Mouse (Mus musculus): ENCODE measurements around the gene Fbxl3. TPM values are rescaled to one million over a fixed set of nuclear protein-coding genes. Genes with fewer than 3 reads are reported as not detected.
A peak's percentile ranks its signal among the peaks of the same experiment; 100 is the strongest.

Fbxl3 gene
- total and polyA plus RNA-seq, 3 experiments = 14.6 to 28.4 TPM; not detected in 1

DNA sequence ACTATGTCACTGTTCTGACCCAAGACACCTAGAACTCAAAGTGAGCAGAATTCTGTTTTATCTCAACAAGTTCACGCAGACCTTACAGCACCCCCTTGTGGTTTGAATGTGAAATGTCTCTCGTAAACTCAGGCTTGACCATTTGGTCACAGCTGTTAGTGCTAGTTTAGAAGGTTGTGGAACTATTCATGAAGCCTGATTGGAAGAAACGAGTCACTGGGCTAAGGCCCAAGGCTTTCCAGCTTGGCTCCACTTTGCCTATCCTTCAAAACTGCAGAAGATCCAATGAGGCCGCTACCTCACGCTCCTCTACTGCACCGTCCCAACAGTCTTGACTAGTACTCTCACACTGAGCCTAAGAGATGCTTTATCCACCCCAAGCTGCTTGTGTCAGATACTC lies 10.7 kb downstream of the Fbxl3 start:
- Histone ChIP-seq H3K4me3 (ENCODE audit: control insufficient read depth in 1 of 2, insufficient read depth in 1 of 2, low read depth in 2 of 2, low read length in 2 of 2) (no peak overlapping the region), H3K27me3 (ENCODE audit: control insufficient read depth in 1 of 2, insufficient read depth in 2 of 2, low read length in 2 of 2) (no peaks in the 10 kb centered on the region), H3K36me3 (ENCODE audit: control insufficient read depth in 1 of 2, insufficient read depth in 2 of 2, low read length in 2 of 2) (peaks cover 17 to 31% of the 10 kb centered on the region in 2 experiments), H3K9ac (ENCODE audit: control insufficient read depth, low read depth, low read length, poor library complexity, severe bottlenecking) (no peak overlapping the region), H3K79me2 (ENCODE audit: control insufficient read depth, insufficient read depth, low read length, poor library complexity) (peaks cover 7% of the 10 kb centered on the region; the same call in 1 of the 2 replicates), H3K4me1 (ENCODE audit: control insufficient read depth in 1 of 2, insufficient read depth in 2 of 2, low read length in 2 of 2) (peaks cover 16 to 17% of the 10 kb centered on the region in 2 experiments), H3K27ac (ENCODE audit: control insufficient read depth, low read depth, low read length) (no peak overlapping the region), H3K9me3 (replicated peaks; ENCODE audit: insufficient read depth, low read length) (no peaks in the 10 kb centered on the region)
- DNase-seq (ENCODE audit: low read depth, low spot score) = peak; percentile 61
- no peak for TF ChIP-seq POLR2AphosphoS2 (IDR thresholded peaks at IDR 0.05; ENCODE audit: low read length)
- peak; percentile 66 for TF ChIP-seq SMC3 (IDR thresholded peaks at IDR 0.05; ENCODE audit: low read depth, low read length)
- TF ChIP-seq RAD21 (IDR thresholded peaks at IDR 0.05; ENCODE audit: low read depth, low read length) = peak; percentile 26
- no peak for TF ChIP-seq ELF1 (IDR thresholded peaks at IDR 0.05; ENCODE audit: low read depth, low read length)
- no peak for TF ChIP-seq UBTF (IDR thresholded peaks at IDR 0.05; ENCODE audit: borderline replicate concordance, insufficient read depth, low read depth, low read length)
- no peak for TF ChIP-seq KAT2A (conservative IDR thresholded peaks at IDR 0.05; ENCODE audit: low read depth, low read length)
- peak; percentile 50 to 74 (median 66) for TF ChIP-seq CTCF (IDR thresholded peaks at IDR 0.05 in 2 of 3, conservative IDR thresholded peaks at IDR 0.05 in 1 of 3; ENCODE audit: control insufficient read depth in 1 of 3, insufficient read depth in 1 of 3, low read depth in 2 of 3, low read length in 3 of 3, poor library complexity in 1 of 3, severe bottlenecking in 1 of 3)
- no peak for TF ChIP-seq TCF12 (IDR thresholded peaks at IDR 0.05; ENCODE audit: low read depth, low read length)
- no peak for TF ChIP-seq USF1 (IDR thresholded peaks at IDR 0.05; ENCODE audit: low read depth, low read length)
- no peak for TF ChIP-seq ZC3H11A (IDR thresholded peaks at IDR 0.05; ENCODE audit: low read depth, low read length)

DNA sequence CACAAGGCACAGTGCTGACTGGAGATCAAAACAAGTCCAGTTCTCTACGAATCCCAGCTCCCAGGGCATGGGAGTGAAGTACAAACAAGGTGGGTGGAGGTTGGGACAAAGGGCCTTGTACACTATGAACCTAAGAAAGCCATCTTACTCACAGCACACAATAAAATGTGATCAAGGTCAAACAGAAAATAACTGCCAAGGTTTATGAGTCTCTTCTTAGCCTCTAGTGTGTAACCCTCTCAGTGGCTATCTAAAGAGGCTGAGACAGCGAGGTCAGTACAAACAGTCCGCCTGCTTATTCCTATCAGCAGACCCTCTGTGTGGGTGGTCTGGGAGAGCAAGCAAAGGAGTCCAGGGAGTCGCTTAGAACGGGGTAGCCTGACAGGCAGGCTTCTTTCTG lies 11.5 kb downstream of the Fbxl3 start:
- no peak for DNase-seq (ENCODE audit: low read depth, low spot score)
- Histone ChIP-seq H3K27me3 (ENCODE audit: control insufficient read depth in 1 of 2, insufficient read depth in 2 of 2, low read length in 2 of 2) (no peaks in the 10 kb centered on the region), H3K27ac (ENCODE audit: control insufficient read depth, low read depth, low read length) (no peak overlapping the region), H3K4me3 (ENCODE audit: control insufficient read depth in 1 of 2, insufficient read depth in 1 of 2, low read depth in 2 of 2, low read length in 2 of 2) (no peak overlapping the region), H3K9me3 (replicated peaks; ENCODE audit: insufficient read depth, low read length) (no peaks in the 10 kb centered on the region), H3K79me2 (ENCODE audit: control insufficient read depth, insufficient read depth, low read length, poor library complexity) (peaks cover 3% of the 10 kb centered on the region; the same call in 1 of the 2 replicates), H3K36me3 (ENCODE audit: control insufficient read depth in 1 of 2, insufficient read depth in 2 of 2, low read length in 2 of 2) (peaks cover 18 to 27% of the 10 kb centered on the region in 2 experiments), H3K9ac (ENCODE audit: control insufficient read depth, low read depth, low read length, poor library complexity, severe bottlenecking) (no peak overlapping the region), H3K4me1 (ENCODE audit: control insufficient read depth in 1 of 2, insufficient read depth in 2 of 2, low read length in 2 of 2) (peaks cover 11 to 17% of the 10 kb centered on the region in 2 experiments)
- TF ChIP-seq POLR2AphosphoS5 (IDR thresholded peaks at IDR 0.05; ENCODE audit: borderline replicate concordance, low read depth, low read length) = no peak
- no peak for TF ChIP-seq CTCF (IDR thresholded peaks at IDR 0.05 in 2 of 3, conservative IDR thresholded peaks at IDR 0.05 in 1 of 3; ENCODE audit: control insufficient read depth in 1 of 3, insufficient read depth in 1 of 3, low read depth in 2 of 3, low read length in 3 of 3, poor library complexity in 1 of 3, severe bottlenecking in 1 of 3)
- no peak for TF ChIP-seq HCFC1 (IDR thresholded peaks at IDR 0.05; ENCODE audit: low read depth, low read length)
- TF ChIP-seq ZMIZ1 (IDR thresholded peaks at IDR 0.05; ENCODE audit: low read depth, low read length) = no peak
- TF ChIP-seq USF1 (IDR thresholded peaks at IDR 0.05; ENCODE audit: low read depth, low read length) = no peak
- no peak for TF ChIP-seq NELFE (IDR thresholded peaks at IDR 0.05; ENCODE audit: low read depth, low read length)
- no peak for TF ChIP-seq CHD1 (IDR thresholded peaks at IDR 0.05; ENCODE audit: low read depth, low read length)
- TF ChIP-seq ZKSCAN1 (IDR thresholded peaks at IDR 0.05; ENCODE audit: low read depth, low read length) = no peak
- TF ChIP-seq MYB (IDR thresholded peaks at IDR 0.05; ENCODE audit: low read depth, low read length) = no peak
- TF ChIP-seq ZNF384 (IDR thresholded peaks at IDR 0.05; ENCODE audit: low read depth, low read length) = no peak
- no peak for TF ChIP-seq E2F4 (IDR thresholded peaks at IDR 0.05; ENCODE audit: borderline replicate concordance, low read depth, low read length)
- TF ChIP-seq MXI1 (IDR thresholded peaks at IDR 0.05; ENCODE audit: low read depth, low read length) = no peak
